Mouse (Mus musculus) kidney, embryonic 16.5 days (tissue): Measurements from ENCODE around the gene Atg7. TPM values are rescaled to one million over a fixed set of nuclear protein-coding genes. Genes with fewer than 3 reads are reported as not detected.

ENCODE experiments used
- ATAC-seq: fragments of 200-750 bp; cut with Nextera tagmentation; 2 replicates; pipeline ENCODE4 v1.8.0; 2017; ENCODE audit warnings: moderate TSS enrichment; ENCODE audit not compliant: low FRiP score, low TSS enrichment
- H3K27ac ChIP-seq: fragments of 300-500 bp; sonication (generic); 2 replicates; pipeline ENCODE4 v1.5.1; 2014; ENCODE audit warnings: low read length
- H3K27me3 ChIP-seq: fragments of 300-500 bp; sonication (generic); 2 replicates; pipeline ENCODE4 v1.6.1; 2014; ENCODE audit warnings: low read length, control low read depth, mixed read lengths; ENCODE audit not compliant: insufficient read depth
- H3K36me3 ChIP-seq: fragments of 300-500 bp; sonication (generic); 2 replicates; pipeline ENCODE4 v1.6.1; 2014; ENCODE audit warnings: low read length, control low read depth, mixed read lengths; ENCODE audit not compliant: insufficient read depth
- H3K4me1 ChIP-seq: fragments of 300-500 bp; sonication (generic); 2 replicates; pipeline ENCODE4 v1.6.1; 2014; ENCODE audit warnings: low read length, control low read depth, mixed read lengths; ENCODE audit not compliant: insufficient read depth
- H3K4me2 ChIP-seq: fragments of 300-500 bp; sonication (generic); replicated peaks from 2 replicates; pipeline ENCODE4 v1.6.1; 2014; ENCODE audit warnings: low read depth, low read length
- H3K4me3 ChIP-seq: fragments of 300-500 bp; sonication (generic); 2 replicates; pipeline ENCODE4 v1.5.1; 2014; ENCODE audit warnings: mild to moderate bottlenecking, low read length
- H3K9ac ChIP-seq: fragments of 300-500 bp; sonication (generic); replicated peaks from 2 replicates; pipeline ENCODE4 v1.6.1; 2014; ENCODE audit warnings: low read length
- H3K9me3 ChIP-seq: fragments of 300-500 bp; sonication (generic); 2 replicates; pipeline ENCODE4 v1.6.1; 2016; ENCODE audit warnings: low read length, control low read depth
- WGBS: fragments of 180-500 bp; shearing (Covaris S2); extraction: QIAGEN DNeasy Blood & Tissue Kit; methylation state at CpG from one replicate; pipeline ENCODE4 v1.1.7; 2014; 5-methylcytosine and 5-hydroxymethylcytosine counted together
- polyA plus RNA-seq: library from polyadenylated mRNA; unstranded; fragments of >200 nt; fragmentation: Nextera tagmentation; extraction: Ambion mirVana; gene quantifications from 2 replicates; pipeline ENCODE4 v1.2.1, GENCODE M21; 2015

Atg7 gene
- polyA plus RNA-seq, 1 experiment from 2014 or later = 26.4 TPM

GRCm38 (mm10) chr6:114682092-114682711 is 39.3 kb downstream of the Atg7 start:
- Histone ChIP-seq H3K4me1 (no peaks in the 10 kb centered on the region), H3K9ac (no peak overlapping the region), H3K9me3 (no peaks in the 10 kb centered on the region), H3K27ac (no peak overlapping the region), H3K4me2 (no peak overlapping the region), H3K4me3 (no peak overlapping the region), H3K27me3 (no peaks in the 10 kb centered on the region), H3K36me3 (peaks cover 15% of the 10 kb centered on the region; the same call in 1 of the 2 replicates)
- WGBS = 77% methylated on average over 9 of the region's 9 CpGs
- ATAC-seq = no peak

GRCm38 (mm10) chr6:114683741-114684140 is 40.8 kb downstream of the Atg7 start:
- 82% methylated on average over 1 of the region's 1 CpGs for WGBS
- Histone ChIP-seq H3K4me2 (no peak overlapping the region), H3K4me3 (no peak overlapping the region), H3K9ac (no peak overlapping the region), H3K4me1 (no peaks in the 10 kb centered on the region), H3K27ac (no peak overlapping the region), H3K36me3 (peaks cover 15% of the 10 kb centered on the region; the same call in 1 of the 2 replicates), H3K9me3 (no peaks in the 10 kb centered on the region), H3K27me3 (no peaks in the 10 kb centered on the region)
- no peak for ATAC-seq

- Histone ChIP-seq H3K36me3 (peaks cover 15% of the 10 kb centered on the region; the same call in 1 of the 2 replicates), H3K4me3 (no peak overlapping the region), H3K27me3 (no peaks in the 10 kb centered on the region), H3K27ac (no peak overlapping the region), H3K9me3 (no peaks in the 10 kb centered on the region), H3K4me2 (no peak overlapping the region), H3K9ac (no peak overlapping the region), H3K4me1 (no peaks in the 10 kb centered on the region)
- no peak for ATAC-seq
- 63% methylated on average over 3 of the region's 3 CpGs for WGBS
Observed at GRCm38 (mm10) chr6:114684407-114684806, 41.5 kb downstream of the Atg7 start.

- H3K4me3 ChIP-seq = no peak overlapping the region
- H3K4me2 ChIP-seq = no peak overlapping the region
- no peaks in the 10 kb centered on the region for H3K9me3 ChIP-seq
- WGBS = 73% methylated on average over 1 of the region's 1 CpGs
- no peak for ATAC-seq
- H3K4me1 ChIP-seq = no peaks in the 10 kb centered on the region
- no peaks in the 10 kb centered on the region for H3K27me3 ChIP-seq
- no peak overlapping the region for H3K27ac ChIP-seq
- no peak overlapping the region for H3K9ac ChIP-seq
- peaks cover 8% of the 10 kb centered on the region; the same call in 1 of the 2 replicates for H3K36me3 ChIP-seq
Observed at GRCm38 (mm10) chr6:114685412-114685811, 42.5 kb downstream of the Atg7 start.

- Histone ChIP-seq H3K27ac (no peak overlapping the region), H3K9ac (no peak overlapping the region), H3K4me2 (no peak overlapping the region), H3K36me3 (0 out of 2 replicates have a peak, but pooled peaks cover 4% of the 10 kb centered on the region), H3K27me3 (no peaks in the 10 kb centered on the region), H3K4me3 (no peak overlapping the region), H3K9me3 (no peaks in the 10 kb centered on the region), H3K4me1 (no peaks in the 10 kb centered on the region)
- ATAC-seq = no peak
- WGBS = 91% methylated on average over 1 of the region's 1 CpGs
Observed at GRCm38 (mm10) chr6:114687035-114687434, 44.1 kb downstream of the Atg7 start.

- 12% methylated on average over 2 of the region's 2 CpGs for WGBS
- Histone ChIP-seq H3K9me3 (no peaks in the 10 kb centered on the region), H3K36me3 (no peaks in the 10 kb centered on the region), H3K27me3 (no peaks in the 10 kb centered on the region), H3K4me2 (no peak overlapping the region), H3K4me1 (no peaks in the 10 kb centered on the region), H3K27ac (no peak overlapping the region), H3K4me3 (no peak overlapping the region), H3K9ac (no peak overlapping the region)
- ATAC-seq = no peak
Observed at GRCm38 (mm10) chr6:114690661-114691060, 47.8 kb downstream of the Atg7 start.

- 92% methylated on average over 6 of the region's 6 CpGs for WGBS
- Histone ChIP-seq H3K9me3 (no peaks in the 10 kb centered on the region), H3K4me3 (no peak overlapping the region), H3K27ac (no peak overlapping the region), H3K27me3 (no peaks in the 10 kb centered on the region), H3K4me2 (no peak overlapping the region), H3K4me1 (no peaks in the 10 kb centered on the region), H3K36me3 (no peaks in the 10 kb centered on the region), H3K9ac (no peak overlapping the region)
- no peak for ATAC-seq
Observed at GRCm38 (mm10) chr6:114691530-114691929, 48.6 kb downstream of the Atg7 start.

- Histone ChIP-seq H3K27me3 (no peaks in the 10 kb centered on the region), H3K9me3 (no peaks in the 10 kb centered on the region), H3K36me3 (no peaks in the 10 kb centered on the region), H3K4me2 (no peak overlapping the region), H3K4me3 (no peak overlapping the region), H3K9ac (no peak overlapping the region), H3K27ac (no peak overlapping the region), H3K4me1 (no peaks in the 10 kb centered on the region)
- 96% methylated on average over 10 of the region's 10 CpGs for WGBS
- ATAC-seq = no peak
Observed at GRCm38 (mm10) chr6:114692691-114693090, 49.8 kb downstream of the Atg7 start.

- Histone ChIP-seq H3K27me3 (no peaks in the 10 kb centered on the region), H3K4me3 (no peak overlapping the region), H3K9ac (no peak overlapping the region), H3K36me3 (peaks cover 4% of the 10 kb centered on the region; the same call in 1 of the 2 replicates), H3K9me3 (peaks cover 3% of the 10 kb centered on the region; the same call in 1 of the 2 replicates), H3K4me2 (no peak overlapping the region), H3K27ac (no peak overlapping the region), H3K4me1 (no peaks in the 10 kb centered on the region)
- WGBS = 45% methylated on average over 9 of the region's 9 CpGs
- 0 out of 2 replicates have a peak, but pooled peaks have one; percentile 54 for ATAC-seq
Observed at GRCm38 (mm10) chr6:114697646-114698490, 55.0 kb downstream of the Atg7 start.

GRCm38 (mm10) chr6:114698578-114698977 is 55.7 kb downstream of the Atg7 start:
- H3K4me3 ChIP-seq = no peak overlapping the region
- H3K9ac ChIP-seq = no peak overlapping the region
- H3K36me3 ChIP-seq = peaks cover 4% of the 10 kb centered on the region; the same call in 1 of the 2 replicates
- no peaks in the 10 kb centered on the region for H3K27me3 ChIP-seq
- H3K27ac ChIP-seq = no peak overlapping the region
- ATAC-seq = no peak
- peaks cover 3% of the 10 kb centered on the region; the same call in 1 of the 2 replicates for H3K9me3 ChIP-seq
- no peaks in the 10 kb centered on the region for H3K4me1 ChIP-seq
- 69% methylated on average over 5 of the region's 5 CpGs for WGBS
- no peak overlapping the region for H3K4me2 ChIP-seq
